Mouse (Mus musculus): ENCODE measurements at regions not wholly inside any gene's neighbourhood (a gene's known extent, or its start where the extent isn't known, plus 50 kb on each side); places are given as distances from the start of the nearest gene placed in this dataset.

- no peak for TF ChIP-seq CTCF (IDR thresholded peaks at IDR 0.05; ENCODE audit: borderline replicate concordance, insufficient read depth, low read depth, low read length)
- no peak for TF ChIP-seq POLR2A (IDR thresholded peaks at IDR 0.05; ENCODE audit: borderline replicate concordance, insufficient read depth, low read length)
Measured at GRCm38 (mm10) chr13:111309848-111310692, 55.3 kb downstream of the Actbl2 start.

Data from cerebellum, adult 2 months (tissue).